Mouse (Mus musculus) hindbrain, embryonic 13.5 days (tissue): ENCODE results near the gene Syt15. TPM values are rescaled to one million over a fixed set of nuclear protein-coding genes. Genes with fewer than 3 reads are reported as not detected.

ENCODE experiments used
- ATAC-seq: fragments of 200-750 bp; cut with Nextera tagmentation; 2 replicates; pipeline ENCODE4 v1.8.0; 2017; ENCODE audit warnings: moderate TSS enrichment; ENCODE audit not compliant: low FRiP score
- H3K27ac ChIP-seq: fragments of 300-500 bp; sonication (generic); 2 replicates; pipeline ENCODE4 v1.5.1; 2015; ENCODE audit warnings: inconsistent platforms, mild to moderate bottlenecking, moderate library complexity
- H3K27me3 ChIP-seq: fragments of 300-500 bp; sonication (generic); 2 replicates; pipeline ENCODE4 v1.6.1; 2015; ENCODE audit warnings: mild to moderate bottlenecking, inconsistent platforms
- H3K36me3 ChIP-seq: fragments of 300-500 bp; sonication (generic); 2 replicates; pipeline ENCODE4 v1.6.1; 2015; ENCODE audit warnings: mild to moderate bottlenecking, inconsistent platforms
- H3K4me1 ChIP-seq: fragments of 300-500 bp; sonication (generic); replicated peaks from 2 replicates; pipeline ENCODE4 v1.6.1; 2015; ENCODE audit warnings: inconsistent platforms
- H3K4me2 ChIP-seq: fragments of 300-500 bp; sonication (generic); 2 replicates; pipeline ENCODE4 v1.6.1; 2015; ENCODE audit warnings: inconsistent platforms, mild to moderate bottlenecking, moderate library complexity
- H3K4me3 ChIP-seq: fragments of 300-500 bp; sonication (generic); 2 replicates; pipeline ENCODE4 v1.5.1; 2015; ENCODE audit warnings: mild to moderate bottlenecking, inconsistent platforms
- H3K9ac ChIP-seq: fragments of 300-500 bp; sonication (generic); 2 replicates; pipeline ENCODE4 v1.6.1; 2015; ENCODE audit warnings: mild to moderate bottlenecking, inconsistent platforms
- H3K9me3 ChIP-seq: fragments of 300-500 bp; sonication (generic); 2 replicates; pipeline ENCODE4 v1.6.1; 2016; ENCODE audit warnings: inconsistent platforms
- WGBS: fragments of 180-500 bp; shearing (Covaris S2); methylation state at CpG from one replicate; pipeline ENCODE4 v1.1.7; 2015; 5-methylcytosine and 5-hydroxymethylcytosine counted together
- polyA plus RNA-seq: library from polyadenylated mRNA; unstranded; fragments of >200 nt; fragmentation: Nextera tagmentation; extraction: Ambion mirVana; gene quantifications from 2 replicates; pipeline ENCODE4 v1.2.1, GENCODE M21; 2015

Syt15 gene
- polyA plus RNA-seq, 1 experiment from 2014 or later = 0.68 TPM

GRCm38 (mm10) chr14:34275225-34275624 is 55.8 kb downstream of the Syt15 start:
- no peak for ATAC-seq
- no peaks in the 10 kb centered on the region for H3K27me3 ChIP-seq
- no peak overlapping the region for H3K9ac ChIP-seq
- no peak overlapping the region for H3K27ac ChIP-seq
- H3K4me1 ChIP-seq = no peaks in the 10 kb centered on the region
- no peak overlapping the region for H3K4me3 ChIP-seq
- H3K36me3 ChIP-seq = no peaks in the 10 kb centered on the region
- 91% methylated on average over 4 of the region's 4 CpGs for WGBS
- no peak overlapping the region for H3K4me2 ChIP-seq
- no peaks in the 10 kb centered on the region for H3K9me3 ChIP-seq

GRCm38 (mm10) chr14:34279726-34280125 is 60.3 kb downstream of the Syt15 start:
- no peaks in the 10 kb centered on the region for H3K27me3 ChIP-seq
- H3K36me3 ChIP-seq = no peaks in the 10 kb centered on the region
- ATAC-seq = no peak
- no peak overlapping the region for H3K4me3 ChIP-seq
- no peak overlapping the region for H3K27ac ChIP-seq
- no peak overlapping the region for H3K9ac ChIP-seq
- H3K9me3 ChIP-seq = no peaks in the 10 kb centered on the region
- no peak overlapping the region for H3K4me2 ChIP-seq
- no peaks in the 10 kb centered on the region for H3K4me1 ChIP-seq
- WGBS = 90% methylated on average over 4 of the region's 4 CpGs

Other genes with a start within 250 kb of the Syt15 start
- 0.32 and 0.41 TPM in 2 replicates for gene Zfp488, start 240.8 kb upstream of the Syt15 start, polyA plus RNA-seq
- not detected in 2 replicates for gene Gm30083, start 204.4 kb upstream of the Syt15 start, polyA plus RNA-seq
- gene Gm5460, start 202.8 kb upstream of the Syt15 start, polyA plus RNA-seq = not detected in 2 replicates
- not detected in 2 replicates for gene Antxrl, start 166.9 kb upstream of the Syt15 start, polyA plus RNA-seq
- 0.14 TPM in 1 of 2 replicates, not detected in the other for gene Anxa8, start 133.6 kb upstream of the Syt15 start, polyA plus RNA-seq
- gene A630023A22Rik, start 116.8 kb upstream of the Syt15 start, polyA plus RNA-seq = not detected in 2 replicates
- 0.13 and 0.18 TPM in 2 replicates for gene Npy4r, start 67.1 kb upstream of the Syt15 start, polyA plus RNA-seq
- 4.8 and 5.5 TPM in 2 replicates for gene Gprin2, start 17.9 kb upstream of the Syt15 start, polyA plus RNA-seq
- 5.9 and 8.7 TPM in 2 replicates for gene Shld2, start 90.9 kb downstream of the Syt15 start, polyA plus RNA-seq
- gene Glud1, start 91.1 kb downstream of the Syt15 start, polyA plus RNA-seq = 88.5 and 100.0 TPM in 2 replicates
- not detected in 2 replicates for gene Fam25c, start 135.8 kb downstream of the Syt15 start, polyA plus RNA-seq
- gene Sncg, start 155.2 kb downstream of the Syt15 start, polyA plus RNA-seq = 235 and 244 TPM in 2 replicates
- gene Mmrn2, start 155.9 kb downstream of the Syt15 start, polyA plus RNA-seq = 5.6 and 5.7 TPM in 2 replicates